Mouse (Mus musculus) liver, adult 2 months (tissue): ENCODE data around the gene Axin1.

Experiments
- CTCF ChIP-seq: fragments of 200-500 bp; IDR thresholded peaks from 2 replicates; pipeline ENCODE4 v1.5.1; 2011; ENCODE audit warnings: low read depth, low read length, control low read depth
- POLR2A ChIP-seq: fragments of 200-500 bp; IDR thresholded peaks from 2 replicates; pipeline ENCODE4 v1.6.1; 2011; ENCODE audit warnings: low read length, control low read depth; ENCODE audit not compliant: insufficient read depth; ENCODE audit errors: extremely low read depth

DNA sequence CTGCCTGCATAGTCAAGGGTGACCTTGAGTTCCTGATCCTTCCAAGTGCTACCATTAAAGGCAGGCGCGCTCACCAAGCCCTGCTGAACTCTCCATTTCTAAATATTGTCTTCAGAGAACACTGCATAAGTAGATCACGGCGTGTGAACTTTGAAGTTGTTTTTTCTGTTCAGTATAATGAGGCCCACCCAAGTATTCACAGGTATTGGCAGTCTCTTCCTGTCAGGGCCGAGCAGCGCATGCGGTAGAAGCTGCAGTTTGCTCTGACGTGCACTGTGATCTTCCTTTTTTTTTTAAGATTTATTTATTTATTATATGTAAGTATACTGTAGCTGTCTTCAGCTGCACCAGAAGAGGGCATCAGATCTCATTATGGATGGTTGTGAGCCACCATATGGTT lies 95.9 kb downstream of the Axin1 start:
- TF ChIP-seq CTCF (no peak), POLR2A (no peak)
